Mouse (Mus musculus) limb, embryonic 10.5 days (tissue): Measurements from ENCODE around the gene Vwc2l. TPM values are rescaled to one million over a fixed set of nuclear protein-coding genes. Genes with fewer than 3 reads are reported as not detected.

Experiments used
- DNase-seq: peaks from one replicate; pipeline ENCODE4 v3.0.0-alpha.2; 2017; ENCODE audit warnings: low spot score
- H3K27ac ChIP-seq: fragments of 300-500 bp; sonication (generic); 2 replicates; pipeline ENCODE4 v1.5.1; 2016; ENCODE audit warnings: mild to moderate bottlenecking
- H3K27me3 ChIP-seq: fragments of 300-500 bp; sonication (generic); 2 replicates; pipeline ENCODE4 v1.6.1; 2016; ENCODE audit warnings: low read depth, mild to moderate bottlenecking; ENCODE audit not compliant: poor library complexity, severe bottlenecking
- H3K36me3 ChIP-seq: fragments of 300-500 bp; sonication (generic); 2 replicates; pipeline ENCODE4 v1.6.1; 2016; ENCODE audit warnings: mild to moderate bottlenecking, moderate library complexity
- H3K4me1 ChIP-seq: fragments of 300-500 bp; sonication (generic); 2 replicates; pipeline ENCODE4 v1.6.1; 2016
- H3K4me3 ChIP-seq: fragments of 300-500 bp; sonication (generic); 2 replicates; pipeline ENCODE4 v1.5.1; 2016; ENCODE audit warnings: mild to moderate bottlenecking, moderate library complexity
- H3K9me3 ChIP-seq: fragments of 300-500 bp; sonication (generic); replicated peaks from 2 replicates; pipeline ENCODE4 v1.6.1; 2016; ENCODE audit warnings: mild to moderate bottlenecking
- WGBS: fragments of 180-500 bp; shearing (Covaris S2); methylation state at CpG from one replicate; pipeline ENCODE4 v1.1.7; 2016; 5-methylcytosine and 5-hydroxymethylcytosine counted together
- polyA plus RNA-seq: library from polyadenylated mRNA; unstranded; fragments of >200 nt; fragmentation: Nextera tagmentation; extraction: Ambion mirVana; gene quantifications from 2 replicates; pipeline ENCODE4 v1.2.1, GENCODE M21; 2016

Vwc2l gene
- polyA plus RNA-seq = not detected in 2 replicates

DNA sequence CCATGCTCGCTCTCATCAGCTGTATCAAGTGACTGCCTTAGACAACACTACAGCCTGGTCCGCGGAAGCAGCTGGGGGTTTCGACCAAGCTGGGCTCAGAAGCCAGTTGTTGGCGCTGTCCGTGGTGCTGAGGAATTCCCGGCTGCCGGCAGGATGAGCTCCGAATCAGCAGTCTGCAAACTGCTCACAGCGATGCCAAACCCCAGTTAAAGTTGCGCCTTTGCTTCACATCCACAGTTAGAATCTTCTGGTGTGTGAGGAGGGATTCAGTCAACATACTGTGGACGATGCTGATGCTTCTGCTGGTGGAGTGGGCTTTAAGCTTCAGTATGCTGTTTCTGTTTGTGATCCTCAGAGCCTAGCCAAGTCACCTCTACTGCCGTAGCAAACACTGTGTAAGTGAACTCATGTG lies at the start of gene Vwc2l:
Gene Vwc2l (plus strand): TSS at position 61 of the 412 bp plus-strand sequence.
- no peak within 1 kb of the TSS for H3K4me3 ChIP-seq
- H3K4me1 ChIP-seq = no peaks in the 10 kb centered on the region
- 12% methylated on average over 13 of the region's 13 CpGs for WGBS
- peak; percentile 91 for DNase-seq
- no peaks in the 10 kb centered on the region for H3K9me3 ChIP-seq
- H3K36me3 ChIP-seq = no peaks in the 10 kb centered on the region
- H3K27me3 ChIP-seq = no peaks in the 10 kb centered on the region
- H3K27ac ChIP-seq = no peak within 1 kb of the TSS

DNA sequence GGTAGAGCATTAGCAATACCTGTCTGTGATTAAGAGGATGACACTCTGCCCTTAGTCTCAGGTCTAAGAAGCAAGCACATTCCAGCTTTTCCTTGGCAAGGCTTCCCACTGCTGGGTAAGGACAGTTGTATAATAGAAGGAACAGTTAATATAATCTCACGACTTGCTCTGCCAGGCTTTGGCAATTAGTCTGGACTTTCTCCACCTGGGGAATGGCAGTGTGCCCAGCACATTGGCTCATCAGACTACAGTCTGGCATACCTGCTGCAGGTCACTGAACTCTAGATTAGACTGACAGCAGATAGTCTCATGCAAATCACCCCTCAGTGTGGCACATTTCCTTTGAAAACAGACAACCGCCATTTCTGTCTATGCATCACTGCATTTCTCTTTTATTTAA lies 33.0 kb upstream of the Vwc2l start:
- no peak for DNase-seq
- 86% methylated on average over 2 of the region's 2 CpGs for WGBS

DNA sequence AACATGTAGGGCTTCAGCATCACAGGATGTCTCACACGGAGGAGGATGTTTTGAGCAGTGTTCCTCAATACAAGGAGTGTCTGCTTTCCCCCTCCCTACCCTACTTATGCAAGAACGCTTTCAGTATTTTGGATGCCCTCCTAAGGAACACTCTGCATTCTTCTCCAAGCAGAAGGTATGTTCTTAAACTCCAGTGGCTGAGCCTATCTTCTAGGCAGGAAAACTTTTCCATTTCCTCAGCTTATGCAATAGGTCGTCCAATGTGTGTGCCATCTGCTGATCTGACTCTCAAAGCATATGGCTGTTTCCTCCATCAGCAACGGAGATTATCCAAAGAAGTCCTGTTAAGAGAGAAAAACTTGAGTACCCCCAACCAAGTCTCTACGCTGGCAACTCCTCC lies 25.2 kb upstream of the Vwc2l start:
- H3K4me3 ChIP-seq = no peak overlapping the region
- 85% methylated on average over 5 of the region's 5 CpGs for WGBS
- no peaks in the 10 kb centered on the region for H3K27me3 ChIP-seq
- no peaks in the 10 kb centered on the region for H3K9me3 ChIP-seq
- no peaks in the 10 kb centered on the region for H3K36me3 ChIP-seq
- H3K27ac ChIP-seq = no peak overlapping the region
- no peak for DNase-seq
- no peaks in the 10 kb centered on the region for H3K4me1 ChIP-seq

More for the DNA sequence above, 33.0 kb upstream of the Vwc2l start:
- Histone ChIP-seq H3K27ac (no peak overlapping the region), H3K27me3 (no peaks in the 10 kb centered on the region), H3K36me3 (no peaks in the 10 kb centered on the region), H3K4me3 (no peak overlapping the region), H3K9me3 (no peaks in the 10 kb centered on the region), H3K4me1 (no peaks in the 10 kb centered on the region)

DNA sequence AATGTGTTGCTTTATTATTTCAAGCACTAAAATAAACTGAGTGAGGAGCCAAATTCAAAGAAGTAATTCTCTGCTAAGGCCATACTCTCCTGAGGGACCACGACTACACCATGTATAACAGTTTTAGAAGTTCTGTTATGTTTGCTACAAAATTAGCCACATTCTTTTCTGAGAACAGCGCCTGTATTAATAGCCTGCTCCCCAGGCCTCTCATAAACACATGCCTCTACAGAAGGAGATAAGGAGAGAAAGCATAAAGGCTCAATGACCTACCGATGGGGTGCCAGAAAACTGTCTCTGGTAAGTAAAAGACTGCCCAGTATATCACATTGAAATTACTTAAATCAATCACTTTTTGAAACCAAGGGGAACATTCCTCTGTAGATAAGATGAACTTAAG lies 21.6 kb upstream of the Vwc2l start:
- Histone ChIP-seq H3K4me1 (no peaks in the 10 kb centered on the region), H3K36me3 (no peaks in the 10 kb centered on the region), H3K27me3 (no peaks in the 10 kb centered on the region), H3K27ac (no peak overlapping the region), H3K4me3 (no peak overlapping the region), H3K9me3 (no peaks in the 10 kb centered on the region)
- no peak for DNase-seq
- WGBS = 81% methylated on average over 3 of the region's 3 CpGs

DNA sequence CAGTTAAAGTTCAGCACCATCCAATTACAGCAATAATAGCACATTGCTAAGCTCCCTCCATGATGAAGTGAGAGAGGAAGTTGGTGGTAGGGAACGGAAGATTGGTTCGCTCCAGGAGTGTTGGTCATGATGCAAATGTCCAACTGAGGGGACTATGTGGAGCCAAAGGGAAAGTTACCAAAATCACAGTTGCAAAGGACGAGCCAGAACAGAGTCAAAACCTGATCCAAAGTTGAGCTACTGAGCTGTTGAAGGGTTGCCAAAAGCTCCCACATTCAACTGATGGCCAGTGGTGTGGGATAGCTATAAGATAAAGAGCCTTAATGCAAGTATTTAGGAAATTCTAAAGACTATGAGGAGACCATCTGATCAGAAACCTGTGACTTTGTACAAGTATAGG lies 19.7 kb upstream of the Vwc2l start:
- WGBS = 85% methylated on average over 3 of the region's 3 CpGs

DNA sequence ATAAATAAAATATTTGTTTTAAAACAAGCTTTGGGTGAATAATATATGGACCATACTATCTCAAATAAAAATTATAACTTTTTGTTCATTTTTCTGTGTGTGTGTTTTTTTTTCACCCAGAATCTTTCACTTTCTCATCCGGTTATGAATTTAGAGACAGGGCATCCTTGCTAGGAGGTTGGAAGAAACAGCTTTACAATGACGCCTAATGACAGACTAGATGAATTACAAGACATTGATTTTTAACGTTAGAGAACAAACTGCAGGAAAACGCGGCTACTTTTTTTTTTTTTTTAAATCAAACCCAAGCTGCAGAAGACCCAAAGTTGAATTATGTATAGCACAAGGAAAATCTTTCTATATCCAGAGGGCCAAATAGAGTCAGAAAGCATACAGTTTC lies 470 bp upstream of the Vwc2l start:
- no peak overlapping the region for H3K27ac ChIP-seq
- WGBS = 65% methylated on average over 5 of the region's 5 CpGs
- H3K4me3 ChIP-seq = no peak overlapping the region
- H3K4me1 ChIP-seq = no peaks in the 10 kb centered on the region
- no peaks in the 10 kb centered on the region for H3K36me3 ChIP-seq
- DNase-seq = no peak
- H3K27me3 ChIP-seq = no peaks in the 10 kb centered on the region
- H3K9me3 ChIP-seq = no peaks in the 10 kb centered on the region

More for the DNA sequence above, 19.7 kb upstream of the Vwc2l start:
- H3K4me3 ChIP-seq = no peak overlapping the region
- no peaks in the 10 kb centered on the region for H3K4me1 ChIP-seq
- no peaks in the 10 kb centered on the region for H3K27me3 ChIP-seq
- no peaks in the 10 kb centered on the region for H3K36me3 ChIP-seq
- H3K27ac ChIP-seq = no peak overlapping the region
- no peaks in the 10 kb centered on the region for H3K9me3 ChIP-seq
- DNase-seq = no peak

DNA sequence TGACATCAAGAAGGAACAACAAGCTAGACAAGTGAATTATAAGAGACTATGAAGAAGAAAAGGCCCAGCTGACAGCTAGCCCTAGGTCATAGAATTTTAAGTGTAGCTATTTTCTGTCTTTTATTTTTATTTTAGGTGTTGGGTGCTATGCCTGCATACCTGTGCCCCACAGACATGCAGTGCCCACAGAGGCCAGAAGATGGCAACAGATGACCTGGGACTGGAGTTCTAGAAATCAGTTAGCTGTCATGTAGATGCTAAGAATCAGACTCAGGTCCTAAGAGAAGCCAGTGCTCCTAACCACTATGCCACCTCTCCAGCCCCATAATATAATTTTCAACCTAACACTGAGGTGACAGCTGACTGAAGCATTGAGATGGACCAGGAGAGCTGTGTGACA lies 61.6 kb downstream of the Vwc2l start:
- no peak for DNase-seq
- Histone ChIP-seq H3K4me3 (no peak overlapping the region), H3K36me3 (no peaks in the 10 kb centered on the region), H3K4me1 (no peaks in the 10 kb centered on the region), H3K27me3 (no peaks in the 10 kb centered on the region), H3K27ac (no peak overlapping the region), H3K9me3 (no peaks in the 10 kb centered on the region)

DNA sequence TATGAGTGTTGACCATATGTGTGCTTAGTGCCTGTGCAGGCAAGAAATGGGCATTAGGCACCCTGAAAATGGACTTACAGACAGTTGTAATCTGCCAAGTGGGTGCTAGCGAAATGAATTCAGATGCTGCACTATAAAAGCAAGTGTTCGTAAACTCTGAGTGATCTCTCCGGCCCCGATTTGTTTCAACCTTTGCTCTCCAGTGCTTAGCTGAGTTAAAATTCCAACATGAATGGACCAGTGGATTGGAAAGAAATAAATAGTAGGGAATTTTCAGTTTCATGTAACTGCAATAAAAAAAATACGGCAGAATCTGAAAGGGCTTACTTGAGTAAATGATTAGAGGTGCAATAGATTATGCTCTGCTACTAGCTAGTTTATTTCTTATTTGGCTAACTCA lies 66.1 kb downstream of the Vwc2l start:
- no peaks in the 10 kb centered on the region for H3K4me1 ChIP-seq
- no peak overlapping the region for H3K27ac ChIP-seq
- 91% methylated on average over 5 of the region's 5 CpGs for WGBS
- no peak overlapping the region for H3K4me3 ChIP-seq
- no peaks in the 10 kb centered on the region for H3K36me3 ChIP-seq
- H3K9me3 ChIP-seq = no peaks in the 10 kb centered on the region
- DNase-seq = no peak
- no peaks in the 10 kb centered on the region for H3K27me3 ChIP-seq

DNA sequence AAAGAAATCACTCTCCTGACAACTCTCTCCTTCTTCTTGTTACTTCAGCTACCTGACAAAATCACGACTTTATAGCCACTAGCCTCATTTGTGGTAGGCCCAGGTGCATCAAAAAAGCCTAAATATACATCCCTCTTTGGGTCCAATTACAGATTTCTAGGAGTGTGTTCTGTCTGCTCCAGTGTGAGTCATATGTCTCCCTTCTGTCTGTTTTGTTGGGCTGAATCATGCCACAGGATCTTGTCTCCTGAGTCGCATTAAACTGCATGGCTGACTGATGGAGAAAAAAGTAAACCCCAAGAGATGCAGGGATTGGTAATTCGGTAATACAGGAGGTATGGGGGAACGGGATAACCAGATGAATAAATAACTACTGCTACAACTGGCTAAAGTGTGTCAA lies 69.6 kb downstream of the Vwc2l start:
- Histone ChIP-seq H3K27me3 (no peaks in the 10 kb centered on the region), H3K9me3 (no peaks in the 10 kb centered on the region), H3K36me3 (no peaks in the 10 kb centered on the region), H3K4me3 (no peak overlapping the region), H3K4me1 (no peaks in the 10 kb centered on the region), H3K27ac (no peak overlapping the region)
- WGBS = 80% methylated on average over 4 of the region's 4 CpGs
- no peak for DNase-seq

DNA sequence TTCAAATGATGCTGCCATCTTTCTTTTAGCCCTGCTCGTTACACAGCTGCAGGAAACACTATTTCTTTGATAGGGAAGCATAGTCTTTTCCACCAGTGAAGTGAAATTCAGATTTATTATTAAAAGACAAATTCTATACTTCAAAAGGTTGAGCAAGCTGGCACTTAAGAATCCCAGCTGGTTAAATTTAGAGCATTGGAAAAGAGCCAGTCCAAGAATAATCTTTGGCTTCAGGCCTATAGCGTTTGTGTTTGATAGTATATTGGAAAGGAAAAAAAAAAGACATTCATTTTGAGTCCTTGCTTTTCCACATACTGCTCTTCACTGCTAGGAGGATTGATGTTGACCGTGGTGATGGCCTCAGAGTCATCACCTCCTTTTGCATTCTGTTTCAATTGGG lies 77.9 kb downstream of the Vwc2l start:
- H3K27me3 ChIP-seq = no peaks in the 10 kb centered on the region
- no peaks in the 10 kb centered on the region for H3K9me3 ChIP-seq
- DNase-seq = no peak
- H3K27ac ChIP-seq = no peak overlapping the region
- 85% methylated on average over 3 of the region's 3 CpGs for WGBS
- no peak overlapping the region for H3K4me3 ChIP-seq
- H3K36me3 ChIP-seq = no peaks in the 10 kb centered on the region
- H3K4me1 ChIP-seq = no peaks in the 10 kb centered on the region

DNA sequence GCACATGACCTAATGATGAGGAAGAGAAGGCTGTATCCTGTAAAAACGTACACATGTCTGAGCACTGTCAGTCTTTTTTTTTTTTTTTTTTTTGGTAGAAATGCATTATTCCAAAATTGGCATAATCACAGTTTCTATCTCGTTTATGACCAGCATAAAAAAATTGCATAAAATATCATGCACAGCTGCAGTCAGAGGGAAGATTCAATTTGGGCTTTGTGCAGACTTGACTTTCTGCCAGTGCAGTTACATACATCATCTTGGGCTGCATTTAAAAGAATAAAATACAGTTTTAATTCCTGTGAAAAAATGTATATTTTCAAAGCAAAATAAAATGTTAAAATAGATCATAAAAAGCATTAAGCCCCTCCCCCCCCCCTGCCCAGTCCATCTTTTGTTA lies 97.6 kb downstream of the Vwc2l start:
- no peak for DNase-seq
- Histone ChIP-seq H3K27me3 (no peaks in the 10 kb centered on the region), H3K4me3 (no peak overlapping the region), H3K4me1 (no peaks in the 10 kb centered on the region), H3K27ac (no peak overlapping the region), H3K36me3 (no peaks in the 10 kb centered on the region), H3K9me3 (no peaks in the 10 kb centered on the region)
- 66% methylated on average over 2 of the region's 2 CpGs for WGBS

DNA sequence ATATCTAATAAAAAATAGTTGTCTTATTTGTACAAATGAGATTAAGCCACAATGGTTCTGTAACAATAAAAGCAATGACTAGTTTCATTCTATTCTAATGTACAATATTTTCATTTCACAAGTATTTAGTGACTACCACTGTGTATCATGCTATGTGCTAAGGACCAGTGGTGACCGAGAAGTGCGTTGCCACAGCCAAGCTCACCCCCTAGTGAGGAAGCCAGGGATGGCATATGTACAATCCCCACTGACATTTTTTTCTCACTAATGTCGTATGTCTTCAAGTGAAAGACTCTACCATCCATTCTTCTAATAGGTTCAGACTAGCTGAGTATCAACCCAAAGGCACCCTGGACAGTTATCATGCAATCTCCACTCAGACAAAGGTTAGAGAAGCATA lies 107.7 kb downstream of the Vwc2l start:
- Histone ChIP-seq H3K36me3 (no peaks in the 10 kb centered on the region), H3K4me3 (no peak overlapping the region), H3K4me1 (no peaks in the 10 kb centered on the region), H3K9me3 (no peaks in the 10 kb centered on the region), H3K27ac (no peak overlapping the region), H3K27me3 (no peaks in the 10 kb centered on the region)
- 87% methylated on average over 3 of the region's 3 CpGs for WGBS
- DNase-seq = no peak

DNA sequence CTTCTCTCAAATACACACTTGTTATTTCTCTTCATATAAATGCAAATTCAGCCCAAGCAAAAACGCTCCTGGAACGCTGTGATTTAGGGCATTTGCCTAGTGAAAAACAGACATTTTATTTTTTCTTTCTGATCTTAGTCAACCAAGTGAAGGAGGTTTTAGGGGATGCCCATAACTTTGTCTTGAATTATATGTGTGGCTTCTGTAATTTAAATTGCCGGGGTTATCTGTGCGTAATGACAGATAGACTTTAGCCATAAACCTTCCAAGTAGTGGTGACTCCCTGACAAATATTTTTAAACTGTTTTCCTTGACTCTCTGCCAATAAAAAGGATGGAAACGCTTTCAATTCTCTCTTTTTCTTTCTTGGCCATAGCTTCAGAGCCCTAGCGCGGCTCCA lies 116.7 kb downstream of the Vwc2l start:
- 93% methylated on average over 7 of the region's 7 CpGs for WGBS
- Histone ChIP-seq H3K27ac (no peak overlapping the region), H3K9me3 (no peaks in the 10 kb centered on the region), H3K4me1 (no peaks in the 10 kb centered on the region), H3K27me3 (no peaks in the 10 kb centered on the region), H3K36me3 (no peaks in the 10 kb centered on the region), H3K4me3 (no peak overlapping the region)
- DNase-seq = no peak

DNA sequence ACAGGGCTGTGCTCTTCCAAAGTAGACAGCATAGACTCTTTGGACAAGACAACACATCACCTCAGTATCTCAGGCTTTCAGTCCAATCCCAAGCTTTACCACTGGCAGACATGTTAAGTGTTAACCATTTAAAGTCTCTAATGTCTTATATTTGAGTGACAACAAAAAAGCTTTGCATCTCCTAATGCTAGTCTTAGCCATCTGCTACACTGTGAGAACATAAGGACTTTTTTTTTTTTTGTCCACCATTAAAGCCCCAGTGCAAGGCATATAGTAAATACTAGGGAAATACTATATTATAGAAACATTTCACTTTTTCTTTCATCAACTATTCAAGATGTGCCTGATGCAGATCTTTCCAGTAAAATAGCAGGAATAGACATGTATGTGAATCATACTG lies 119.8 kb downstream of the Vwc2l start:
- Histone ChIP-seq H3K36me3 (no peaks in the 10 kb centered on the region), H3K4me3 (no peak overlapping the region), H3K9me3 (no peaks in the 10 kb centered on the region), H3K27ac (no peak overlapping the region), H3K27me3 (no peaks in the 10 kb centered on the region), H3K4me1 (no peaks in the 10 kb centered on the region)
- no peak for DNase-seq
